8 mouse cellular contexts compared by ENCODE assay signal in the genomic region with DNA sequence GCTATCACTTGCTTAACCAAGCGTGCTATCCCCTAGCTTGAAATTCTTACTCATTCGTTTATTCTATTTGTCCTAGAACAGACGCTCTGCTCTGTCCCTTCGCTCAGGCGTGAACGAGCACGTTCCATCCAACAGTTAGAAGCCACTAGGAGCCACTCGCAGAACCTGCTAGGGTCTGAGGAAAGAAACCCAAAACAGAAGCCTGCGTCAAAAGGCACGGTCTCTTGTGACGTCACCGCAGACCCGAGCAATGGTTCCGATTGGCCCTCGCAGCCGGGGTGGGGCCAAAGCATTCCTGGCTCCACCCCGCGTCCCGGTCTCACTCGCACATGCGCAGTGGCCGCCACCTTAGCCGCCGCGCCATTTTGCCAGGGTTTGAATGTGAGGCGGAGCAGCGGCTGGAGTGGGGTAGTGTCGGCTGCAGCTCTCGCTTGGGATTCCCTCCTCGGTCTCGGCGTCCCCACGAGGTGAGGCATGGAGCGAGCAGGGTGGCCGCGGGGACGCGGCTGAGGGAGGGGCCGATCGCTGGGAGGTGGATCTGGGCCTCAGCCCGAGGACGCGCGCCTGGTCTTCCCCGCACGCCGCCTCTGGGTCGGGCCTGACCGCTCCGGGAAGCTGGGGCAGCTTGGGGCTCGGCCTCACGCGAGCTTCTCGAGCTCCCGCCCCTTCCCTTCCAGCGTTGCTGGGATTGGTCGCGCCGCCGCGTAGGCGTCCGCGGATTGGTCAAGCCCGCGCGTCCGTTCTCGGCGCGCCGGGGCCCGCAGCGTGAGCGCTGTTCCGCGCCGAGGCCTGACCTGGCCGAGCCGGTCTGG. TPM values are rescaled to one million over a fixed set of nuclear protein-coding genes. Genes with fewer than 3 reads are reported as not detected.
DNase-seq lines count a peak whose midpoint lies in the region; ATAC-seq and TF ChIP-seq lines count a peak whose summit lies in the region.

A gene (plus strand): TSS at position 330 of the 812 bp plus-strand sequence.

- under 1% methylated on average over 78 of the region's 80 CpGs for WGBS in forebrain, embryonic 15.5 days
- under 1% methylated on average over 80 of the region's 80 CpGs for WGBS in lung, adult 2 months

- TF ChIP-seq CTCF in lung, adult 2 months (IDR thresholded peaks at IDR 0.05; ENCODE audit: insufficient read depth, low read length): no peak

- H3K9me3 ChIP-seq in ES-E14 (ENCODE audit: control insufficient read depth, insufficient read depth, low read depth, low read length): no peaks in the 10 kb centered on the region
- H3K9me3 ChIP-seq in forebrain, embryonic 15.5 days: no peaks in the 10 kb centered on the region

- DNase-seq in ES-E14 (ENCODE audit: low read depth, low spot score): peak; percentile 96
- DNase-seq in cerebellum, adult 11-12 months: peak; percentile 97
- peak; percentile 92 for DNase-seq in heart, postnatal 25 days (ENCODE audit: low spot score)
- peak; percentile 96 to 99 for DNase-seq in layer of hippocampus, adult 18-20 months (ENCODE audit: low spot score in 2 of 2)
- peak; percentile 96 for DNase-seq in lung, adult 2 months
- peak; percentile 93 to 95 for DNase-seq in thymus, adult 18-20 months

- no peaks in the 10 kb centered on the region for H3K27me3 ChIP-seq in forebrain, embryonic 15.5 days

- peak within 1 kb of the TSS; percentile 98 for H3K27ac ChIP-seq in ES-E14 (ENCODE audit: insufficient read depth, low read depth, low read length, poor library complexity, severe bottlenecking)
- peak within 1 kb of the TSS; percentile 100 for H3K27ac ChIP-seq in forebrain, embryonic 15.5 days (replicated peaks)

- peak within 1 kb of the TSS; percentile 92 to 96 for H3K4me3 ChIP-seq in ES-E14 (ENCODE audit: insufficient read depth in 1 of 2, low read depth in 1 of 2, low read length in 2 of 2, poor library complexity in 1 of 2, severe bottlenecking in 1 of 2)
- peak within 1 kb of the TSS; percentile 99 for H3K4me3 ChIP-seq in forebrain, embryonic 15.5 days
- peak within 1 kb of the TSS; percentile 93 for H3K4me3 ChIP-seq in lung, adult 2 months (replicated peaks; ENCODE audit: extremely low read depth, low read depth, low read length)

- peak; percentile 97 for ATAC-seq in forebrain, embryonic 15.5 days (replicated peaks)
- ATAC-seq in neutrophil, adult 5-6 weeks (ENCODE audit: extremely low read depth, insufficient number of reproducible peaks, low FRiP score, poor library complexity, severe bottlenecking): peak; percentile 91

- peak within 1 kb of the TSS; percentile 99 for H3K9ac ChIP-seq in ES-E14 (ENCODE audit: insufficient read depth, low read depth, low read length, poor library complexity, severe bottlenecking)
- H3K9ac ChIP-seq in forebrain, embryonic 15.5 days (replicated peaks): peak within 1 kb of the TSS; percentile 95

- peak; percentile 75 for TF ChIP-seq POLR2A in lung, adult 2 months (IDR thresholded peaks at IDR 0.05; ENCODE audit: borderline replicate concordance, extremely low read depth, low read depth, low read length)

- peak within 1 kb of the TSS; percentile 95 for H3K4me2 ChIP-seq in forebrain, embryonic 15.5 days (replicated peaks)

- in situ Hi-C loops in ES-E14 (cut with MboI; ENCODE audit: low sequenced_read_pairs in 2 of 2, unreplicated experiment in 2 of 2): no loop called here

- H3K36me3 ChIP-seq in ES-E14 (ENCODE audit: control insufficient read depth, insufficient read depth, low read length, poor library complexity, severe bottlenecking): peaks cover 7% of the 10 kb centered on the region; the same call in 1 of the 2 replicates
- H3K36me3 ChIP-seq in forebrain, embryonic 15.5 days: no peaks in the 10 kb centered on the region

- intact Hi-C loops in heart, postnatal 25 days (cut with DNase I): loop anchor here (5.0 kb wide), 1 partner anchor 91 kb away; a partner anchor contains a TSS

- H3K4me1 ChIP-seq in ES-E14 (ENCODE audit: control insufficient read depth in 2 of 2, insufficient read depth in 2 of 2, low read length in 2 of 2, poor library complexity in 1 of 2): peaks cover 6 to 8% of the 10 kb centered on the region in 2 experiments; a peak in 2 of 4 replicates
- peaks cover 16% of the 10 kb centered on the region for H3K4me1 ChIP-seq in forebrain, embryonic 15.5 days
- H3K4me1 ChIP-seq in lung, adult 2 months (ENCODE audit: control insufficient read depth, insufficient read depth, low read length): no peaks in the 10 kb centered on the region

TF ChIP-seq in ES-E14, 5 proteins besides CTCF, POLR2A, EP300 and RAD21:
- peak; percentile 74 for TF ChIP-seq CHD2 (IDR thresholded peaks at IDR 0.05; ENCODE audit: low read depth, low read length)
- TF ChIP-seq ZC3H11A (IDR thresholded peaks at IDR 0.05; ENCODE audit: borderline replicate concordance, low read depth, low read length): peak; percentile 14; the same call in 1 of the 2 replicates
- TF ChIP-seq HCFC1 (IDR thresholded peaks at IDR 0.05; ENCODE audit: borderline replicate concordance, insufficient read depth, low read length): 0 out of 2 replicates have a peak, but pooled peaks have one; percentile 51
- TF ChIP-seq ZNF384 (IDR thresholded peaks at IDR 0.05; ENCODE audit: low read depth, low read length): no peak
- TF ChIP-seq MAFK (IDR thresholded peaks at IDR 0.05; ENCODE audit: insufficient read depth, low read depth, low read length): no peak
TF ChIP-seq in ES-E14: peak in this region for 3.

RNA-seq across cellular contexts. Expression of the gene that starts here (rescaled TPM):
- 90.8 and 140 TPM in 2 replicates for total RNA-seq in ES-E14 (2012; rRNA removed)
- 101 TPM in 2 replicates for polyA plus RNA-seq in forebrain, embryonic 15.5 days (2015; fragmentation: Nextera tagmentation; extraction: Ambion mirVana)
- 10 to 100 TPM; 39.2 to 41.2 TPM for total RNA-seq in heart, postnatal 25 days (2021)
- 10 to 100 TPM; 51.3 to 53.9 TPM for total RNA-seq in layer of hippocampus, adult 18-20 months (2021)
- polyA plus RNA-seq in lung, adult 2 months (2012; rRNA removed): 7.5 and 12.2 TPM in 2 replicates
- 95.3 and 99.6 TPM in 2 replicates for total RNA-seq in neutrophil, adult 5-6 weeks (2017)

Comparison
In these comparisons a context has a peak if more than half of its experiments do, and no peak if none do; other contexts are left out.
1. Peak in every context shown above with its lines: DNase-seq, ATAC-seq, H3K4me3 ChIP-seq and H3K27ac ChIP-seq.